Mouse (Mus musculus) brain, embryonic 18.5 days (tissue): Measurements from ENCODE around the gene Zfp871.

Source experiments
- DNase-seq: peaks from one replicate; pipeline ENCODE4 v3.0.0-alpha.2; 2012; ENCODE audit warnings: low read depth, low spot score

Gene Zfp871

GRCm38 (mm10) chr17:32788094-32788559 lies at the start of gene Zfp871:
TSS of gene Zfp871 (minus strand) at chr17:32788287.
- peak; percentile 90 for DNase-seq

GRCm38 (mm10) chr17:32830418-32830782 lies 42.3 kb upstream of the Zfp871 start:
- no peak for DNase-seq

- DNase-seq = peak; percentile 87
These were observed 41.7 kb upstream of the Zfp871 start, which contains the start of gene Zfp799 for GRCm38 (mm10) chr17:32829540-32830417. TSS of gene Zfp799 (minus strand) at chr17:32830261.

- DNase-seq = no peak
These were observed 28.1 kb upstream of the Zfp871 start for GRCm38 (mm10) chr17:32816074-32816784.

- DNase-seq = no peak
These were observed 26.0 kb upstream of the Zfp871 start for GRCm38 (mm10) chr17:32814136-32814535.

GRCm38 (mm10) chr17:32810648-32811047 lies 22.6 kb upstream of the Zfp871 start:
- DNase-seq = no peak

DNA sequence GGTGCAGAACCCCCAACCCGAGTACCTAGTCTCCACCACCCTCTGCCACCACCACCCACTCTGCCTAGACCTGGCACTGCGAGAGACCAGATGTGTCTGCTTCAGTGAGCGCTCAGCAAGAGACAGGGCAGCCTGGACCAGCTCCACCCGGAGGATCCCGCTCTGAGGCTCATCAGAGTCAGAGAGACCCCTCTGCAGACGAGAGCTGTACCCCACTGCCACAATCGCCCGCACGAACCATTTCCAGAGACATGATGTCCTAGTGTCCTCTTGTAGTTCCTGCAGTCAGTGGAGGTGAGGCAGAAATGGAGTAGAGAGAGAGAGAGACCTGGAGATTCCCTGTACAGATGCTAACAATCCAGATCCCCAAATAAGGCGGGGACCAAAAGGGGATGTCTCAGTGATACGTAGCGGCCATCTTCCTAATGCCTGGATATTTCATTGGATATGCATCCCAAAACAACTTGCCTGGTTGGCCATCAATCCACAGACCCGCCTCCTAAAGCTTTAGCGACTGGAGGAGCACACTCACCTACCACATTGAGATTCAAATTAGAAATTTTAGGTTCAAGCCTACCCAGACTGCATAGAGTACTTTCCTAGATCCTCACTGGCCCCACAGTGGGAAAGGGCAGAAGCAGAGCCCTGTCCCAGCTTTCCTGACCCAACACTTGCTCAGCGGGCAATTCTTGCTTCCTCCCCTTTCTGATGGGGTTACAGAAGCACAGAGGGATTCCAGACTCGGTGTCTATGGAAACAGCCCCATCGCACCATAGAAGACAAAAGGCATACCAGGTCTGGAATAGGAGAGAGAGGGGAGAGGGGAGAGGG lies 21.7 kb upstream of the Zfp871 start, which contains the start of gene Zfp811:
Zfp811 (minus strand) TSS at position 388 of the 831 bp plus-strand sequence.
- DNase-seq = peak; percentile 82

- DNase-seq = no peak
These were observed 20.8 kb upstream of the Zfp871 start for GRCm38 (mm10) chr17:32808921-32809320.

GRCm38 (mm10) chr17:32789244-32789643 lies 1.2 kb upstream of the Zfp871 start:
- DNase-seq = no peak

GRCm38 (mm10) chr17:32788576-32788975 lies 489 bp upstream of the Zfp871 start:
- DNase-seq = no peak

DNA sequence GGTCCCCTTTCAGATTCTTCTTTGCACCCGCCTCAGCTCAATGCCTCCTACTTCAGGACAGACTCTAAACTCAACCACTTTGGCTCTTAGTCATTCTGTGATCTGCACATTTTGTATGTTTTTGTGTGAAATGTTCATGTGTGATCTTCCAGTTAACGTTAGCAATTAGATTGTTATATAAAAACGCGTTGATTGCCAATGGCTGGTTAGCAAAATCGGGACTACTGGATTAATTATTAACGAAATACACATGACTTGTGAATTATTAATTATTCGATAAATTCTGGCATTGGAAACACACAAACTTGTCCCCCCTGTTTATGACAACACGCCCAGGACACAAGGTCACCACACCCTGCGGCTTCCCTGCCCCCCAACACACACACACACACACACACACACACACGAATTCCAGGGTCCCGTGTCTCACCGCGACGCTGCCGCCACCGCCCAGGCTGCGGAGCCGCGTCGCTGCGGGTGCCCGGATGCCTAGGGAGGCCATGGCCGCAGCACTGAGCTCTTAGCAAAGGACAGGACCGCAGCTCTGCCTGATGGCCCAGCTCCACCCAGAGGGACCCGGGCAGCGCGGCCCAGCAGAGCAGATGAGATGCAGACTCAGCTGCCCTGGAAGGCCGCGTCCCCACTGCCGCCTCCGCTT lies 522 bp downstream of the Zfp871 start:
- DNase-seq = no peak

GRCm38 (mm10) chr17:32786944-32787343 lies 1.1 kb downstream of the Zfp871 start:
- no peak for DNase-seq

- DNase-seq = no peak
These were observed 2.4 kb downstream of the Zfp871 start for GRCm38 (mm10) chr17:32785656-32786055.

DNA sequence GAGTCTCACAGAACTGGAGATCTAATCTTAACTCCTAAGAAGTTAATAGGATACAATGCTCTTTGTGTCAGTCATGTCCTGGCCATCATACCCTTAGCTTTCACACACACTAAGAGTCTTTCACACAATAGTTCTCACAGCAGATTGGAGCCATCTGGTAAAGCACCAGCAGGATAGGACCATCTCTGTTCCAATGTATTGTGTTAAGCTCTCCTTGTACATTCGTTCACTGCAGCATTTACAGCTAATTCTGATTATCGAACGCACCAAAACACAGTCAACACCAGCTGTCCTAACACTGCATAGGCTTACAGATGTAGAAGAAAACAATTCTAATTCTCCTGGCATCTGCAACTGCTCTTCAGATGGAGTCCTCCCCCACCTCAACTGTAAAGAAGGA lies 10.5 kb downstream of the Zfp871 start:
- DNase-seq = no peak

- no peak for DNase-seq
These were observed 16.9 kb downstream of the Zfp871 start for GRCm38 (mm10) chr17:32771213-32771612.

- DNase-seq = no peak
These were observed 21.7 kb downstream of the Zfp871 start for GRCm38 (mm10) chr17:32766422-32766821.

DNA sequence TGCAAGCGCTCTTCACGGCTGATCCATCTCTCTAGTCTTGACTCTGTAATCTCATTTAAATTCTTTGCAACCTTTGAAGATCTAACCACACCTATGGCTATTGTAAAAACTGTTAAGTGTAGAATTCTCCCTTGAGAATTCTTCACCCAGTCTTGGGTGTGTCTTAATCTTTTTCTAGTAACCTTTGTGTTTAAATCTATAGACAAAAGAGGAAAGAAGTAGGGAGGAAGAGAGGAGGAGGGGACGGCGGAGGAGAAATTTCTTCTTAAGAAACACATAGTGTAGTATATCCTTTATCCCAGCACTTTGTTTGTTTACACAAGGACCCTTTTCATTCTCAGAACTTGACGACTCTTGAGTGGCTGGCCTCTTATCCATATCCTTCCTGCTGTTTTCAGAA lies 30.8 kb downstream of the Zfp871 start:
- no peak for DNase-seq

GRCm38 (mm10) chr17:32753634-32754033 lies 34.5 kb downstream of the Zfp871 start:
- DNase-seq = no peak

DNA sequence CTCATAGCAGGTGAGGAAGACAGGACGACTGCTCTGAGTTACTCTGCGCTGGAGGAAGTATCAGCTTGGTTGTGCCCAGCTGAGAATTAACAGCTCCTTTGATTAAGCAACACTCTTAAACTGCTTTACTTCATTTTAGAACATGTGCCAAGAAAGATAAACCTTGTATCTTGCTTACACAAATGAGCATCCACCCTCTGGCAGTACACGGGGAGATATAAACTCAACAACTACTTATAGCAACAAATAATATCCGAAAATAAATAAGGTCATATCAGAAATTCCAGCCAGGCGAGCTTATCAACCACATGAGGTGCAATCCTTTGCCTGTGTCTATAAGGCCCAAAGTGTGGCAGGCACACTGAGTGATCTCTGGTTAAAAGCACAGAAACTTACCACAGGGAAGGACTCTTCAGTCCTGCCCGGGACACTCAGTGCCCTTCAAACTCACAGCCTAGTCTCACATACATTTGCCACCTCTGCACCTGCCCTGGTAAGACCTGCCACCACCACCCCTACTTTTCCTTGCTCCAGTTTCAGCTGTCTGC lies 35.2 kb downstream of the Zfp871 start:
- no peak for DNase-seq

DNA sequence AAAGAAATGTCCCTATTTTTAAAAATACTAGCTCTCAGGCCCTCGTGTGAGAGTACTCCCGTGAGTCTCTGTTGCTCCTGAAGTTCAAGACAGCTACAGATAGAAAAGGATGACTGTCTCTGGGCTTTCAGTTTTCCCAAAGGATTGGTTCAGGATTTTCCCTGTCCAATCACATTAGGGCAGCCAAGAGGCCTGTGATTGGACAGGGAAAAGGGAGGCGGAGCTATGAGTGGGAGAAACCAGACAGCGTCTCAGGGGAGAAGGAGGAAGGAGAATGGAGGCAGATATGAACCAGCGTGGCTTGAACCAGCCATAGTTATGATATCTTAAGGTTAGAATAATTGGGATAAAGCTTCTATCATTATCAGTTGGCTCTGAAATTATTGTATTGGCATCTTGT lies 37.5 kb downstream of the Zfp871 start:
- no peak for DNase-seq

DNA sequence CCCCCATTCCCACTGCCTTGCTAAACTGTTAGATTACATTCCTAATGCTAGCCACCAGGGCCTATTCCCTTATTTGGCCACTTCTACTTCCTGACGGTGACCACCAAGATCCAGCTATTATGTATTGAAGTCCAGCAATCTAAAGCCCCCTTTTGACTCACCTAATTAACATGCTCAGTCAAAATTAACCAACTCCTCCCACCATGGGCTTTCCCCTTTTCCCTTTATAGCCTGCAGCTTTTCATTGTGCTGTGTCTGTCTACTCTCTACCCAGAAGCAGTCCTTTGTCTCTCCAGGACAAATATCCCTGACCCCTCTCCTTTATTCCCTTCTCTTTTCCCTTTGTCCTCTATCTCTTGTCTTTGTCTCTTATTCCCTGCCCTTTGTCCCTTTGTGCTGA lies 47.0 kb downstream of the Zfp871 start:
- DNase-seq = no peak
